Mouse (Mus musculus) liver, postnatal 0 days (tissue): ENCODE measurements around the gene Kmt2b.

ENCODE experiments used
- CTCF ChIP-seq: sonication (generic); IDR thresholded peaks from 2 replicates; pipeline ENCODE4 v1.5.1; 2016; ENCODE audit warnings: antibody characterized with exemption, low read depth
- EP300 ChIP-seq: IDR thresholded peaks from 2 replicates; pipeline ENCODE4 v1.6.1; 2016; ENCODE audit warnings: antibody characterized with exemption, low read depth, mild to moderate bottlenecking

- TF ChIP-seq CTCF (no peak), EP300 (no peak)
Observed at GRCm38 (mm10) chr7:30594510-30595024, 6.0 kb upstream of the Kmt2b start.
